Mouse (Mus musculus) megakaryocyte-erythroid progenitor cell, adult 5-6 weeks (primary cell): ENCODE measurements around the gene Spsb1. TPM values are rescaled to one million over a fixed set of nuclear protein-coding genes. Genes with fewer than 3 reads are reported as not detected.

ENCODE experiments used
- ATAC-seq: replicated peaks from 2 replicates; pipeline ENCODE4 v1.8.0; 2016; ENCODE audit warnings: mild to moderate bottlenecking, inconsistent platforms; ENCODE audit not compliant: severe bottlenecking, poor library complexity, low FRiP score, low TSS enrichment
- total RNA-seq, 2 experiments: library from RNA; stranded (forward) in 1 of 2; stranded (reverse) in 1 of 2; fragments of 200-1000, 215-1000 nt in 1 of 2; fragments of >200 nt in 1 of 2; fragmentation: Nextera tagmentation in 1 of 2; gene quantifications; 2 replicates each; pipeline ENCODE4 v1.2.3; 2014 to 2017

The Spsb1 gene
- 0.35 TPM in 1 of 2 replicates, not detected in the other for total RNA-seq (2014; fragmentation: Nextera tagmentation)
- not detected in 2 replicates for total RNA-seq (2017)

DNA sequence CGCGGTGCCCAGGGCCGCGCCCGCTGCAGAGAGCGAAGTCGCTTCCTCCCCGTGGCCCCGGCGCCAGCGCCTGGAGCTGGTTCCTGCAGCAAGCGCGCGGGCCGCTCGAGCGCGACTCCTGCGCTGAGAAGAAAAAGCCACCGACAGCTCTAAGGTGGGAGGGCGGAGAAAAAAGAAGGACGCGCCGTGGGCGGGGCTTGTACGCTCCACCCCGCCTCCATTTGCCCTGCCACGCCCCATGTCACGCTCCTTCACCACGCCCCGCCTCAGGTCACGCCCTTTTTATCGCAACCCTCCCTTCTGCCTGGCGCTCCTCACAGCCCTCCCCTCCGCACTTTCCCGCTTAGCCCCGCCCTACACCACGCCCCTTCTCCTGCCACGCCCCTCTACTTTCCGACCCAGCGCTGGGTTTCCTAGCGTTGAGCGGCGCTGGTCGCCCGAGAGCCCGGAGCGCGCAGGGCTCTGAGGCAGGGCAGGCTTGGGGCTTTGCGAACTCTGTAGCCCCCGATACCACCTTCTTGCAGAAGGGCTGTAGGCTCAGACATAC, at the start of gene Spsb1:
TSS of gene Spsb1 (minus strand) at position 151 of the 547 bp plus-strand sequence.
- peak; percentile 97 for ATAC-seq

GRCm38 (mm10) chr4:150003641-150004040, 48.8 kb upstream of the Spsb1 start:
- ATAC-seq, result no peak

DNA sequence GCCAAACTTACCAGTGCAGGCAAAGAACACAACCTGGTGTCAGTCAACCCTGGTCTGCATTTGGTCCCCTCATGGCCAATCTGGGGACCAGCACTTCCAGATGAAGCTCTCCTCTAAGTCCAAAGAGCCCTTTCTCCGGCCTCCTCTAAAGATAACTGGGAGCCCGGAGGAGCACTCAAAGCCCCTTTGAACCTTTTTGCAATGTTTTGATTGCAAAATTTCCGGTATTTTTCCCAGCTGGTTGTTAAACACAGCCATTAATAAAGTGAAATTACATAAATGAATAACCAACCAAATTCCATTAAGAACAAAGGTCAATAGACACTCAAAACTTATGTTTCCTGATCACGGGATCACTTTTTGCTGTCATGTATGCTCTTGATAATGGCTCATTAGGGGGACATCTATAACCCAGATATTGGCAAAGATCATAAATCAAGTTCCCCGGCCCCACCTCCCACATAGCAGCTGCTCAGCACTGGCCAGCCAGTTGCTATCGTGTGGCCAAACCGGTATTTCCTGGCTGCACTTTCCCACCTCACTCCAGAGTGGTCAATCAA, 48.3 kb upstream of the Spsb1 start:
- ATAC-seq, result no peak

- ATAC-seq, result peak; percentile 75
Measured at GRCm38 (mm10) chr4:150002021-150002528, 47.2 kb upstream of the Spsb1 start.

GRCm38 (mm10) chr4:150001221-150001860, 46.5 kb upstream of the Spsb1 start:
- ATAC-seq, result no peak

DNA sequence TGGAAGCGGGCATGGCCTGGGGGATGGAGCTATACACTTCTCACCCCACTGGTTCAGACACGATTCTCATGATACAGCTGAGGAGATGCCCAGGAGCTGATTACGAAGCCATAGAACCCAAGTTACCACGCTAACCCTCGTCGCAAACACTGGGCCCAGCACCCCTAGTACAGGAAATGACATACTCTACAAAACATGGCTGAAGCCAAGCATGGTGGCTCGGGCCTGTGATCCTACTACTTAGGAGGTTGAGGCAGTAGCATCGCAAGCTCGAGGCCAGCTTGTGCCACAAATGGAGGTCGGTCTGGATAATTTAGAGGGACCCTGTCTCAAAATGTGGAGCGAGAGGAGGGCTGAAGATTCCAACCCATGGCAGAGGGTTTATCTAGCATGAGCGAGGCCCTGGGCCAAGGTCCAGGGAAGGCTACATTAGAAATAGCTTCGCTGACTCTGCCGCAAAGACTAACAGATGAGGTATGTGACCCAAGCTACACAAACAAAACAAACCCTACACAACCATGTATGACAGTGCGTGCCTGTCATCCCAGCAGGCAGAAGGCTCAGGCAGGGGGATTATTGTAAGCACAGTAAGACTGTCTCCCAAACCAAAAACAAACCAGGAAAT, 45.2 kb upstream of the Spsb1 start:
- no peak for ATAC-seq

DNA sequence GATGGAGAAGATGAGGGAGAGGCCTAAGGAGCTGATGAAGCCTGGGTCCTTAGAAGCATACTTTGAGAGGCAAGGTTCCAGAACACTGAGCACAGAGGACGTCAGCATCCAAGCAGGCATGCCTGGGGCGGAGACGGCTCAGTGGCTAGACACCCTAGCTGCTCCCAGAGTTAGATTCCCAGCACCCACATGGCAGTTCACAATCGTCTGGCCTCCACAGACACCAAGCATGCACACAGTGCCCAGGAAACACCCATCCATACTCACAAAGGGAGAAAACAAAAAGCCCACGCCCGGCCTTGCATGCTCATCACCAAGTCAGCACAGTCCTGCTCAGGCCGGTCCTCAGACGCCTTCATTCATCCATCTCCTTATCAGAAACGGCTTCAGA, 44.7 kb upstream of the Spsb1 start:
- no peak for ATAC-seq

DNA sequence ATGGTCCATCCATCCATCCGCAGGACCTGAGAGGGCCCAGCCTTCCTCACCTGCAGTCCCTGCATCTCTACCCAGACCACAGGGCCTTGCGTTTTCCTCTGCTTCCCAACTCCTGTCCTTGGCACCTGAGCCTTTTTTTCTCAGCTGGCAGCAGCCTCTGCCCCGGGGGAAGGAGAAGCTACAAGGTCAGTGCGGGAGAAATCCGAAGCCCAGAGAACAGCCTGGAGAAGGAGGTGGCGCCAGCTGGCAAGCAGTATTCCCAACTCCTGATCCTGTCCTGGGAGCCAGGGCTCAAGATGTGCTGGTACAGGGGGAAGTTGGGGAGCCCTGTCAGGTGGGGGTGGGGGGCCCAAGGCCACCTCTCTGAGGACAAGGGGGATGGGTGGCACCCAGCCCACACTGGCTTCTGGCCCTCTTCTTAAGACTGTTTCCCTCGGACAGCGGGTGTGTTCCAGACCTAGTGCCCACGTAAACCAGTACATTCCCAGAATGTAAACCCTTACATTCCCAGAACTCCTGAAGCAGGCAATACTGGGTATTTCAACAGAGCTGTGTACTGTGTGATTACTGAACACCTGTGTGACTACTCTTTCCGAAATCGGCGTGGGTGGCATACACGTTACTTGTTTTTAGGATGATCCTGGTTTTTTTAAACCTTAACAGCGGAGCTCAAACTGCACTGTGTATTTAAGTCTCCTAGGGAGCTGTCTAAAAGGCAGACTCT, 44.1 kb upstream of the Spsb1 start:
- ATAC-seq, result no peak

DNA sequence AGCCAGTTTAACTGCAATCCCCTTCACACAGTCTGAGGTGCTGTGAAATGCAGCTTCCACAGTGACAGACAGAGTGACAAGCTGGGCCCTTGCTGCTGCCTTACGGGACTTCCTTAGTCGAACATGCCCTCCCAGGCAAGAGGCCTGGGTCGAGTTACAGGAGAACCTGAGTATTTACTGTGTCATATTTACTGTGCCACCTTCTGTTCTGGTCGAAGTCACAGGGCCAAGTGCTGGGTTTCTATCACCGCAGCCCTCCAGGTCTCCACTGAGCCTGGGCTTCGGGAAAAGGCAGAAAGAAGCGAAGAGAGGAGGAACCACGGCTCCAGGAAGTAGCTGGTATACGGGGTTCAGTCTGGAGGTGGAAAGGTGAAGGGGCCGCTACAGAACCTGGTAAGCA, 43.2 kb upstream of the Spsb1 start:
- ATAC-seq, result no peak

- ATAC-seq, result no peak
Measured at GRCm38 (mm10) chr4:149996440-149996839, 41.6 kb upstream of the Spsb1 start.

GRCm38 (mm10) chr4:149995911-149996310, 41.1 kb upstream of the Spsb1 start:
- ATAC-seq, result no peak

- no peak for ATAC-seq
Measured at GRCm38 (mm10) chr4:149994218-149994617, 39.4 kb upstream of the Spsb1 start.

DNA sequence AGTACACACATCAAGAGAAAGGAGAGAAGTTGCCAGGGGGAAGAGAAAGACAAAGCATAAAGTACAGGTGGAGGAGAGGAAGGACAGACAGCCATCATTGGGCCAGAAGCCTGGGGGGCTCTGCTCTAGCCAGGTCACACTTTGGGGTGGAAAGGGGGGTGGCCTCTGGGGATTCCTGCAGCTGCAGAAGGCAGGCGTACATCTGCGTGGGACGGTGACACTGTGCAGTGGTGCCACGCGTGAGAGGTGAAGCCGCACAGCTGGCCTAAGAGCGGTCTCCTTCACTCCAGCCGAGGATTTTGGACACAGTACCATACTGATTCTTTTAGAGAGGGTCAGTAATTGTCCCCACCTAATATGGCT, 37.8 kb upstream of the Spsb1 start:
- no peak for ATAC-seq

DNA sequence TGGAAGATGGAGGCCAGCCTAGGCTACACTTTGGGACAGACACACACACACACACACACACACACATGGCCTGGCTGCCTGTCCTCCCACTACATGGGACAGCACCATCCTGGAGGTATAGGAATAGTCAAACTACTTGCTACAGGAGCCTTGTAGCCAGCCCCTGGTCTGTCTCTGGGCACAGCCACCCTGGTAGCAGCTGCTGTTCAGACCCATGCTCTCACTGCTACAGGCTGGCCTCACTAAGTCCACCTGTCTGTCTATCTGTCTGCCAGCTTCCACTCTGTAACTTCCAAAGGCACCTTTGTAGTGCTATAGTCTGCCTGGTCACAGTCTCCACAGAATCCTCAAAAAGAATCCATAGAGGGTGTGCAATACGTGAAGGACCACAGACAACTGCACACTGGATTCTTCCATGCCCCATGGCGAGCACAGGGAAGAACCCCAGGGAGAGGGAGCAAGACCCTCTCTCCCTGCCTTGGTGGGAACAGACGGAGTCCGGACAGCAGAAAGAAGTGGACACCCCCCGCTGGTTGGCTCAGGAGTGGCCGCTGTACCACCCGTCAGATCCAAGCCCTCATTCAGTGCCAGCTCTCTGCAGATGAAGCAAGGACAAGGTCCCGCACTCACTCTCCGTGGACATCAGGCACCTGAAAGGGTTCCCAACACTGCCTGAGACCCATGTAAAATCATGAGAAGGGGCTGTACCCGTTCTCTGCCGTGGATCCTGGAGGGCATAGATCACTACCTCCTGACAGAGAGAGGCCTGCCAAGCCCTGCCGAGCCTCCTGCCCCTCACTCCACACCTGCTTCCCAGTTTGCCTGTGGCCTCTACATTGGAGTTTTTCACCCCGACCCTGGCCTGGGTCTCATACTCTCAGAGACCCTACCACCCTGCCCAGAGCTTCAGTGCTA, 37.2 kb upstream of the Spsb1 start:
- ATAC-seq, result no peak

DNA sequence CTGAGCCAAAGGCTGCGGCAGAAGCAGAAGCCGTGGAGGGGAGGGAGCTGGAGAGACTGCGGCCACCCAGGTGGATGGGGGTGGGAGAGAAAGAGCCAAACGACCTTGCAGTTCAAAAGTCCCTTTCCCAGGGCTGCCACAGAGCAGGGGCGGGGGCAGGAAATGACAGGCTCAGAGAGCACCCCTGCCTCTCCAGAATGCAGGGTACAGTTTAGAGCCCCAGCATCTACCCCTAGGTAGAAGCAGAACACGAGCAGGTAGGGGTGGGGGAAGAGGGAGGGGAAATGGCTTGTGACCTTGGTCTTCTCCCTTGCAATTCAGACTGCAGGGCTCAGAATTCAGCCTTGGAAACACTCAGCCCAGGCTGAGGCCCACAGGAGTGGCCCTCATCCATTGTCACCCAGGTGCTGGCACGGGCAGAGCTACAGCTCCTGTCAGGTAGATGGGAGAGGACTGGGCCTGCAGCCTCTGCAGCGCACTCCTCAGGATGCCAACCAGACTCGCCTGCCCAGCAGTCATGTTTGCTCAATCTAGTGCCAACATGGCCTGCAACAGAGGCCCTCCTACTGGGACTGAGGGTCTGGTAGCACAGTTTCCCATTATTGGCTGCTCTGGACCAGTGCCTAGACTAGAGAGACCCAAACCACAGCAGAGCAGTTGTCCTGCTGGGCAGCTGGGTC, 36.3 kb upstream of the Spsb1 start:
- no peak for ATAC-seq

DNA sequence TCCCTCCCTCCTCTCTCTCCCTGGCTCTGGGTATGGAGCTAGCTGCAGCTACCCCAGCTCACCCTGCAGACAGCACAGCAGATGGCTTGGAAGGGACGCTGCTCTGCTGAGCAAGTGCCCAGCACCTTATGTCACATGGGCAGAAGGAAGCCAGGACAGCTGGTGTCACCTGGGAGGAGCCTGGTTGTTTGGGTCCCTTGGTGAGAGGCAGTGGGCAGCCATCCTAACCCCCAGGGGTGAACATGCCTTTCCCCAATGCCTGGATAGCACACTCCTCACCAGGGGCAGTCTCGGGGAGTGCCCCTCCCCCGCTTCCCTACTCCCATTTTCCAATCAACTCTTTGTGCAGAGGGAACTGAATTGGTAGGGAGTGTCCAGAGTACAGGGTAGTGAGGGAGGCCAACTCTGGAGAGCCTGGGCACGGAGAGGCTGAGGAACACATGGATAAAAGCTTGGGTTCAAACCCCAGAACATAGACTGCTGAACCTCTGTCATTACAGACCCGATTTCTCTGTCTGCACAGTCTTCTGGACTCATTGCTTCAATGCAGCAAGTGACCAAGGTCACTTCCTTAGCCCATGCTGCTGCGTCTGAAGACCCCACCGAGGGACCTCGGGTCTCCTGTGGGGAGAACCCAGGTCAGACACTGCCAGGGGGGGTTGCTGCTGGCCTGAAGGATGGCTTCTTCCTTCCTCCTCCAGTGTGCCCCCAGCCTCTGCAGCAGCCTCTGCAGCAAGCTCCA, 35.5 kb upstream of the Spsb1 start:
- 0 out of 2 replicates have a peak, but pooled peaks have one; percentile 11 for ATAC-seq

DNA sequence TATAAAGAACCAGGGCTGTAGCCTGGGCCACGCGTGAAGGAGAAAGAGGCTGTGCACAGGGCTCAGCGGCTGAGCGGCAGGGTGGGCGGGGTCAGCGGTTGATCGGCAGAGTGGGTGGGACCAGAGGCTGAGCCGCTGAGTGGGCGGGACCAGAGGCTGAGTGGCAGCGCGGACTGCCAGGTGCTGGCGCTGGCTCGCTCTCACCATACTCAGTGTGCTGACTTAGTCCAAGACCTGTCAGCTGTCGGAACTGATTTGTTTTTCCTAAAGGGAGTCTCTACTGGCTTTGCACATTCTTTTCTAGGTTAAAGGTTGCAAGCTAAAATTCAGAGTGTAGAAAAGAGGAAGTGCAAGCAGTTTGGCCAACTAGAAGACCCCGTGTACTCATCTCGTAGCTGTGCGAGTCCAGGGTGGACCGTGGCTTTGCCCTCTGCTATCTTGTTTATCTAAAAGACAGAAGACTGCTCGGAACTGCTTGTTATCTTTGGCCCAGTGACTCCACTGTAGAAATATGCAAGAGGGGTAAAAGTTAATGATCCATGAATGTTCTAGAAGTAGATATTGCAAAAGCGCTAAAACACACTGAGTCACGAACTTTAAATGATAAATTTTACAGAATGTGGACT, 34.2 kb upstream of the Spsb1 start:
- peak; percentile 98 for ATAC-seq
